Mouse (Mus musculus) small intestine, adult 2 months (tissue): ENCODE results near the gene Sycp2.

Source experiments
- CTCF ChIP-seq: fragments of 200-500 bp; IDR thresholded peaks from 2 replicates; pipeline ENCODE4 v1.5.1; 2012; ENCODE audit warnings: low read depth, mild to moderate bottlenecking, control low read depth, inconsistent platforms, low read length, moderate library complexity, mixed read lengths; ENCODE audit not compliant: insufficient replicate concordance, insufficient read length; ENCODE audit errors: extremely low read depth
- POLR2A ChIP-seq: fragments of 200-500 bp; IDR thresholded peaks from 2 replicates; pipeline ENCODE4 v1.6.1; 2012; ENCODE audit warnings: low read depth, mild to moderate bottlenecking, control low read depth, inconsistent platforms, low read length, moderate library complexity

DNA sequence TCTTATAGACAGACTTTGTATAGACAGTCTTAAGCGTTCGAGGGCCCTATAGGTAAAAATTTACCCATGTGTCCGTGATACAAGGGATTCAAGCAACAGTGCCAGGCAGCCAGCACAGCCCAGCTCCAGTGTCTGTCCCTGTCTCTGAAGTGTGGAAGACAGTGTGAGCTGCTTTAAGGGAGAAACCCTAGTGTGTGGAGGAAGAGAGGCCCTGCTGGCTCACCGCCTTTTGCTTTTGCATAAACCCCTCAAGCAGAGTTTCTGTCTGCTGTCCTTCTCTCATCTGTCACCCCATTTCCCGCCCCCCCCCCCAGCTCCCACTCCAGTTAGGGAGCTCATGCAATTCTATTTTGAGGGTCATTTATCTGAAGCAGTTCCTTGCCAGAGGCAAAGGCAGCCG, 14.1 kb upstream of the Sycp2 start:
- no peak for TF ChIP-seq CTCF
- no peak for TF ChIP-seq POLR2A
